Mouse (Mus musculus): ENCODE measurements around the gene Gm37240. TPM values are rescaled to one million over a fixed set of nuclear protein-coding genes. Genes with fewer than 3 reads are reported as not detected.

Gm37240 gene
- polyA plus RNA-seq, 1 experiment from 2014 or later = 15.1 TPM

- no peak for ATAC-seq (ENCODE audit: low FRiP score, low TSS enrichment)
- no peak overlapping the region for H3K4me2 ChIP-seq (replicated peaks; ENCODE audit: low read depth, low read length)
- no peak overlapping the region for H3K4me3 ChIP-seq (ENCODE audit: low read length)
- WGBS = 82% methylated on average over 9 of the region's 9 CpGs
- no peaks in the 10 kb centered on the region for H3K36me3 ChIP-seq (ENCODE audit: control insufficient read depth, insufficient read depth, low read length)
- no peaks in the 10 kb centered on the region for H3K9me3 ChIP-seq (ENCODE audit: control insufficient read depth, low read length)
- H3K27ac ChIP-seq (ENCODE audit: low read depth, low read length) = no peak overlapping the region
- no peaks in the 10 kb centered on the region for H3K27me3 ChIP-seq (ENCODE audit: control insufficient read depth, insufficient read depth, low read length)
- no peaks in the 10 kb centered on the region for H3K4me1 ChIP-seq (ENCODE audit: control insufficient read depth, insufficient read depth, low read length)
- H3K9ac ChIP-seq (ENCODE audit: low read depth, low read length) = no peak overlapping the region
These were observed 969.2 kb downstream of the Gm37240 start for GRCm38 (mm10) chr3:84917903-84918679.

- no peak overlapping the region for H3K4me3 ChIP-seq (ENCODE audit: low read length)
- no peaks in the 10 kb centered on the region for H3K4me1 ChIP-seq (ENCODE audit: control insufficient read depth, insufficient read depth, low read length)
- no peak overlapping the region for H3K27ac ChIP-seq (ENCODE audit: low read depth, low read length)
- no peaks in the 10 kb centered on the region for H3K36me3 ChIP-seq (ENCODE audit: control insufficient read depth, insufficient read depth, low read length)
- no peak for ATAC-seq (ENCODE audit: low FRiP score, low TSS enrichment)
- no peaks in the 10 kb centered on the region for H3K27me3 ChIP-seq (ENCODE audit: control insufficient read depth, insufficient read depth, low read length)
- WGBS = 60% methylated on average over 1 of the region's 1 CpGs
- H3K9me3 ChIP-seq (ENCODE audit: control insufficient read depth, low read length) = no peaks in the 10 kb centered on the region
- no peak overlapping the region for H3K4me2 ChIP-seq (replicated peaks; ENCODE audit: low read depth, low read length)
- no peak overlapping the region for H3K9ac ChIP-seq (ENCODE audit: low read depth, low read length)
These were observed 973.0 kb downstream of the Gm37240 start for GRCm38 (mm10) chr3:84914284-84914683.

GRCm38 (mm10) chr3:84906528-84906927 lies 980.8 kb downstream of the Gm37240 start:
- no peaks in the 10 kb centered on the region; the same call in 1 of the 2 replicates for H3K36me3 ChIP-seq (ENCODE audit: control insufficient read depth, insufficient read depth, low read length)
- H3K9me3 ChIP-seq (ENCODE audit: control insufficient read depth, low read length) = no peaks in the 10 kb centered on the region
- H3K9ac ChIP-seq (ENCODE audit: low read depth, low read length) = no peak overlapping the region
- no peaks in the 10 kb centered on the region for H3K27me3 ChIP-seq (ENCODE audit: control insufficient read depth, insufficient read depth, low read length)
- no peak overlapping the region for H3K27ac ChIP-seq (ENCODE audit: low read depth, low read length)
- H3K4me3 ChIP-seq (ENCODE audit: low read length) = no peak overlapping the region
- WGBS = 26% methylated on average over 1 of the region's 1 CpGs
- H3K4me2 ChIP-seq (replicated peaks; ENCODE audit: low read depth, low read length) = no peak overlapping the region
- no peaks in the 10 kb centered on the region for H3K4me1 ChIP-seq (ENCODE audit: control insufficient read depth, insufficient read depth, low read length)
- no peak for ATAC-seq (ENCODE audit: low FRiP score, low TSS enrichment)

- ATAC-seq (ENCODE audit: low FRiP score, low TSS enrichment) = no peak
- H3K27me3 ChIP-seq (ENCODE audit: control insufficient read depth, insufficient read depth, low read length) = no peaks in the 10 kb centered on the region
- no peaks in the 10 kb centered on the region for H3K36me3 ChIP-seq (ENCODE audit: control insufficient read depth, insufficient read depth, low read length)
- H3K4me2 ChIP-seq (replicated peaks; ENCODE audit: low read depth, low read length) = no peak overlapping the region
- 88% methylated on average over 8 of the region's 8 CpGs for WGBS
- H3K9me3 ChIP-seq (ENCODE audit: control insufficient read depth, low read length) = no peaks in the 10 kb centered on the region
- no peaks in the 10 kb centered on the region for H3K4me1 ChIP-seq (ENCODE audit: control insufficient read depth, insufficient read depth, low read length)
- H3K9ac ChIP-seq (ENCODE audit: low read depth, low read length) = no peak overlapping the region
- H3K4me3 ChIP-seq (ENCODE audit: low read length) = no peak overlapping the region
- H3K27ac ChIP-seq (ENCODE audit: low read depth, low read length) = no peak overlapping the region
These were observed 989.4 kb downstream of the Gm37240 start for GRCm38 (mm10) chr3:84897952-84898351.

- no peak overlapping the region for H3K27ac ChIP-seq (ENCODE audit: low read depth, low read length)
- H3K9ac ChIP-seq (ENCODE audit: low read depth, low read length) = no peak overlapping the region
- H3K4me2 ChIP-seq (replicated peaks; ENCODE audit: low read depth, low read length) = no peak overlapping the region
- no peaks in the 10 kb centered on the region for H3K27me3 ChIP-seq (ENCODE audit: control insufficient read depth, insufficient read depth, low read length)
- no peak overlapping the region for H3K4me3 ChIP-seq (ENCODE audit: low read length)
- WGBS = 96% methylated on average over 5 of the region's 5 CpGs
- no peak for ATAC-seq (ENCODE audit: low FRiP score, low TSS enrichment)
- H3K4me1 ChIP-seq (ENCODE audit: control insufficient read depth, insufficient read depth, low read length) = no peaks in the 10 kb centered on the region
- no peaks in the 10 kb centered on the region for H3K9me3 ChIP-seq (ENCODE audit: control insufficient read depth, low read length)
- H3K36me3 ChIP-seq (ENCODE audit: control insufficient read depth, insufficient read depth, low read length) = no peaks in the 10 kb centered on the region
These were observed 996.3 kb downstream of the Gm37240 start for GRCm38 (mm10) chr3:84890983-84891382.

- Histone ChIP-seq H3K36me3 (ENCODE audit: control insufficient read depth, insufficient read depth, low read length) (no peaks in the 10 kb centered on the region), H3K4me2 (replicated peaks; ENCODE audit: low read depth, low read length) (no peak overlapping the region), H3K4me3 (ENCODE audit: low read length) (no peak overlapping the region), H3K9me3 (ENCODE audit: control insufficient read depth, low read length) (no peaks in the 10 kb centered on the region), H3K9ac (ENCODE audit: low read depth, low read length) (no peak overlapping the region), H3K4me1 (ENCODE audit: control insufficient read depth, insufficient read depth, low read length) (no peaks in the 10 kb centered on the region), H3K27me3 (ENCODE audit: control insufficient read depth, insufficient read depth, low read length) (no peaks in the 10 kb centered on the region), H3K27ac (ENCODE audit: low read depth, low read length) (no peak overlapping the region)
- no peak for ATAC-seq (ENCODE audit: low FRiP score, low TSS enrichment)
- WGBS = 33% methylated on average over 1 of the region's 1 CpGs
These were observed 997.7 kb downstream of the Gm37240 start for GRCm38 (mm10) chr3:84889648-84890047.

- H3K27me3 ChIP-seq (ENCODE audit: control insufficient read depth, insufficient read depth, low read length) = no peaks in the 10 kb centered on the region
- ATAC-seq (ENCODE audit: low FRiP score, low TSS enrichment) = no peak
- no peaks in the 10 kb centered on the region for H3K36me3 ChIP-seq (ENCODE audit: control insufficient read depth, insufficient read depth, low read length)
- WGBS = 53% methylated on average over 11 of the region's 11 CpGs
- no peak overlapping the region for H3K4me3 ChIP-seq (ENCODE audit: low read length)
- no peak overlapping the region for H3K27ac ChIP-seq (ENCODE audit: low read depth, low read length)
- no peaks in the 10 kb centered on the region for H3K9me3 ChIP-seq (ENCODE audit: control insufficient read depth, low read length)
- H3K9ac ChIP-seq (ENCODE audit: low read depth, low read length) = no peak overlapping the region
- H3K4me2 ChIP-seq (replicated peaks; ENCODE audit: low read depth, low read length) = no peak overlapping the region
- H3K4me1 ChIP-seq (ENCODE audit: control insufficient read depth, insufficient read depth, low read length) = no peaks in the 10 kb centered on the region
These were observed 1003.4 kb downstream of the Gm37240 start for GRCm38 (mm10) chr3:84883817-84884483.

GRCm38 (mm10) chr3:84876211-84876610 lies 1011.1 kb downstream of the Gm37240 start:
- H3K4me1 ChIP-seq (ENCODE audit: control insufficient read depth, insufficient read depth, low read length) = no peaks in the 10 kb centered on the region
- H3K36me3 ChIP-seq (ENCODE audit: control insufficient read depth, insufficient read depth, low read length) = no peaks in the 10 kb centered on the region
- ATAC-seq (ENCODE audit: low FRiP score, low TSS enrichment) = no peak
- 69% methylated on average over 4 of the region's 4 CpGs for WGBS
- no peak overlapping the region for H3K9ac ChIP-seq (ENCODE audit: low read depth, low read length)
- no peak overlapping the region for H3K27ac ChIP-seq (ENCODE audit: low read depth, low read length)
- H3K9me3 ChIP-seq (ENCODE audit: control insufficient read depth, low read length) = no peaks in the 10 kb centered on the region
- no peak overlapping the region for H3K4me3 ChIP-seq (ENCODE audit: low read length)
- H3K27me3 ChIP-seq (ENCODE audit: control insufficient read depth, insufficient read depth, low read length) = no peaks in the 10 kb centered on the region
- no peak overlapping the region for H3K4me2 ChIP-seq (replicated peaks; ENCODE audit: low read depth, low read length)

GRCm38 (mm10) chr3:84875306-84875705 lies 1012.0 kb downstream of the Gm37240 start:
- 82% methylated on average over 9 of the region's 9 CpGs for WGBS
- H3K9me3 ChIP-seq (ENCODE audit: control insufficient read depth, low read length) = no peaks in the 10 kb centered on the region
- no peak overlapping the region for H3K4me2 ChIP-seq (replicated peaks; ENCODE audit: low read depth, low read length)
- no peaks in the 10 kb centered on the region for H3K4me1 ChIP-seq (ENCODE audit: control insufficient read depth, insufficient read depth, low read length)
- H3K36me3 ChIP-seq (ENCODE audit: control insufficient read depth, insufficient read depth, low read length) = no peaks in the 10 kb centered on the region
- H3K27ac ChIP-seq (ENCODE audit: low read depth, low read length) = no peak overlapping the region
- H3K4me3 ChIP-seq (ENCODE audit: low read length) = no peak overlapping the region
- H3K27me3 ChIP-seq (ENCODE audit: control insufficient read depth, insufficient read depth, low read length) = no peaks in the 10 kb centered on the region
- no peak for ATAC-seq (ENCODE audit: low FRiP score, low TSS enrichment)
- H3K9ac ChIP-seq (ENCODE audit: low read depth, low read length) = no peak overlapping the region
